Mouse (Mus musculus) heart, adult 18-20 months (tissue): ENCODE data around the gene Gja4. TPM values are rescaled to one million over a fixed set of nuclear protein-coding genes. Genes with fewer than 3 reads are reported as not detected.
A peak's percentile ranks its signal among the peaks of the same experiment; 100 is the strongest.

Experiments
- DNase-seq, 2 experiments: peaks; one replicate each; pipeline ENCODE4 v3.0.0; 2021 to 2022; ENCODE audit warnings: mixed read lengths in 1 of 2
- long read RNA-seq, 2 experiments: library from polyadenylated mRNA; stranded (forward); transcript quantifications; one replicate each; pipeline ENCODE4 v2.0.0; 2021
- total RNA-seq, 2 experiments: library from RNA; stranded (reverse); gene quantifications; 2 replicates each; pipeline ENCODE4 v1.2.3; 2021

Gene Gja4
- 1 to 10 TPM; 7.2 to 7.8 TPM for total RNA-seq
- long read RNA-seq, experiment 1, transcript Gja4-201 (2 exons, 1,685 nt), result major isoform, 5 of 5 reads
- long read RNA-seq, experiment 1, partial matches to known transcripts, result 0 of 5 reads
- long read RNA-seq, experiment 1, other reads (novel, unspliced or antisense), result 0 of 5 reads
- long read RNA-seq, experiment 2, partial matches to known transcripts, result 0 of 4 reads
- long read RNA-seq, experiment 2, other reads (novel, unspliced or antisense), result 3 of 4 reads

DNA sequence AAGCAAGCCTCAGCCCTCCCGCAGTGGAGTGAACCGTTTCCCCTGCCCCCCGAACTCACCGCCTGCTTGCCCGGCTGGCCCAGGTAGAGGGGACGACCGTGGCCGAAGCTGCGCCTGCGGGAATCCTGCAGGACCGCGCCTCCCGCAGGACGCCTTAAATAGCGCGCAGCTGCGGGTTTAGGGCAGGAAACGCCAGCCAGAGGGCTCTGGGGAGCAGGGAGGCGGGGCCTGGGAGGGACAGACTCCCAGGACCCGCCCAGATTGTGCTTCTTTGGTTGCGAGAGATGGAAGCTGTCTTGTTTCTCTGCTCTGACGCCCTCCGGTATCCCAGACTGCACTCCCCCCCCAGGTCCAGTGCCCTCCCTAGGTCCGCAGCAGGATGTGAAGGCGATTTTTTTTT is at the start of gene Gja4:
TSS of gene Gja4 (minus strand) at position 179 of the 400 bp plus-strand sequence.
- DNase-seq, result peak; percentile 89 to 90

DNA sequence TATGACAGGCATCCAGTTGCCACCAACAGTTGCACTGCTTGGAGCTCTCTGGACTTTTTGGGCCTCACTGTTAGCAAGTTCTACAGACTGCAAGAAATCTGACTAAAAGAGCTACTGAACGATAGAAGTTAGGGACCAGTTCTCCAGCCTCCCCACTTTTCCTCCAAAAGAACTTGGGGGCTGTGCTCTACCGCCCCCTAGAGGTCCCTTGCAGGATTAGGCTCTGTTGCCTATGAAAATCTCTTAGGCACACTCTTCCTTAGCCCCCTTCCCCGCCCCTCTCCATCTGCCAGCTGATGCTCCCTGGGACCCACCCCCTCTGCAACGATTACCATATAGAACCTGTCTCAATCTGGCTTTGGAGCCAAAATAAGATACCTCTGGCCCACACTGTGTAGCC is 49.5 kb upstream of the Gja4 start:
- no peak for DNase-seq

DNA sequence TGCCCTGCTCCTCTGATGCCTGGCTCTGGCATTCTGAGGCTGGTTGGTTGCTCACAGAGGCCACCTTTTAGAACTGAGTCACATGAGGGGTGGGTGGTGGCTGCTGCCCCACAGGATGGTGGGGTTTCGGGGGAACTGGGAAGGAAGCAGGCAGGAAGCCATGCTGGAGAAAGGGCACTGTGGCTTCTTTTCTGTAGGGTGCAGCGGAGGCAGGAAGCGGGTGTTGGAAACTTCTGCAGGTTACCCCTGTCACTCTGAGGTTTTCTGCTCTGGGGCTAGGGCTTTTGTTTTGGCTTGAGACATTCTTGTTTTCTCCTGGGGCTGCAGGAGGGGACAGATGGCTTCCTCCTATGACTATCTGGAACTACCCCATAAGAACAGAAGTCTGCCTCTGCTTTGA is 48.7 kb upstream of the Gja4 start:
- DNase-seq, result no peak

DNA sequence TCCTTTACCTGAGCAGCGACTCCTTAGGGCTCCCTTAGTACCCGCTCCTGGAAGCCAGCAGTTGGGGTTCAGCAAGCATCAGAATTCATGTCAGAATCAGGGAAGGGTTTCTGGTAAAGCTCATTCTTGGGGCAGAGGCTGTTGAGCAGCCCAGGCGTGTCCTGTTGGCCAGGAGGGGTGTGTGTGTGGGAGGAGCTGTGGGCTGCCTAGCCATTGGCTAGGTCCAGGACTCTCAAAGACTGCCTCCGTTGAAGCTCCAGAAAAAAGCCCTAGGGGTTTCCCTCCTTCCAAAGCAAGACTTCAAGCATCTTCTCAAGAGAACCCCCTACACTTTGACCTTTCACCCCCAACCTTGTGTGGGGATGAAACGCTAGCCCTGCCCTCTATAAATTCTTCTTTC is 44.2 kb upstream of the Gja4 start, which contains the start of gene Gjb5:
TSS of gene Gjb5 (minus strand) at position 164 of the 400 bp plus-strand sequence.
- DNase-seq, result peak in 1 of 2 experiments; percentile 25

DNA sequence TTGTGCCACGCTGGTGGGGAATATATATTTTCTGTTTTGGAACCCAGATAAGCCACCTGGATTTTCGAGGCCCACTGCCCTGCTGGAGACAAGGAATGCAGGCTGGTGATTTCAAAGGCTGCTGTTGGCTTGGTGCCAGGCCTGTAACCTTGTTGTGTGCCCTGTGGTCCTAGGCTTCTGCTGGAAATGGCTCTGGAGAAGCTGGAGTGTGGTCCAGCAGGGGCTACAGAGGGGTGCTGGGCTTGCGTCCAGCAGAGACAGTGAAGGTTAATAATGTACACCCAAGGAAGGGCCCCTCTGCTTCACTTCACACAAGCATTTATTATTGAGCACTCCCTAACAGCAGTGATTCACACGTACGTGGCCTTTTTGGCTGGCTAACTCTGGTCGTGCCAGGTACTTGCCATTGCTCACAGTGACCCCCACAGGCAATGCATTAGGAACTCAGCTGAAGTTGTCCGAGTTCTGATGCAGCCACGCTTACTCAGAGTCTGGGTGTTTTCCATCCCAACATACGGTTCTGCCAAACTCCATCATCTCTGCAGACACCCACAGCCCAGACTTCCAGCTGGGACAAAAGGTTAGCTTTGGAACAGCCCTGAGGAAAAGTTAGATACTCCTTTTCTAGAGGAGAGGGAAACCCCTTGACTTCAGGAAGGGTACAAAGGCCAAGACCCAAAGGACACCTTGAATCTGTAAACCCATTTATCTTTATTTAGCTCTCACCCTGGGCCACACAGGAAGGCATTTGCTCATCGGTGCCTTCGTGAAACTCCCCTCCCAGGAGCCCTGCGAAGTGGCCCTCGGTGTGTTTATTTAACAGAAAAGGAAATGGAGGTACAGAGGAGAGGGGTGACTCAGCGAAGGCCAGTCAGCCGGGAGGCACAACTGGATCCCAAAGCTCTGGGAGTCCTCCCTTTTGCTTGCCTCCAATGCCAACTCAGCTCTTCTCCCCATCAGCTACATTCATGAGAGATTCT is 41.0 kb upstream of the Gja4 start:
- peak; percentile 9 to 24 for DNase-seq

DNA sequence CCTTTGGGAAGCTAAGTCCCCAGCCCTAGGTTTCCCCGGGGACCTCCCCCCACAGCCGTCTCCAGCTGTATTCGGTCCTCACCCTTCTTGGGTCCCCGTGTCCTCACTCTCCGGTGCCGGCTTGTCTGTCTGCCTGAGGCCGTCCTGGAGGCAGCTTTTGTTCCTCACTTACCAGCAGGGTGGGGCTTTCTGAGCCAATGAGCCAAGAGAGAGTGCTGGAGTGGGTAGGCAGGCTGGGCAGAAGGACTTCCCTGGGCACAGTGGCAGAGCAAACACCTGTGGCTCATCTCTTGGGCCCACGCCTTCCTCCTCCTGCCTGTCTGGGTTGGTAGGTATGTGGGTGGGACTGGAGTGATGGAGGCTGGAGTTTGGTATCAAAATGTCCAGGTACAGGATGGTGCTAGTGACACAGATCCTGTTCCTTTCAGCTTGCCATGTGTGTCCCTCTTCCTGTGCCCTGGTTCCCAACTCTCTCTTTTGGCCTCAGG is 40.2 kb upstream of the Gja4 start, which contains the start of gene Gjb4:
TSS of gene Gjb4 (minus strand) at position 131 of the 488 bp plus-strand sequence.
- no peak for DNase-seq

DNA sequence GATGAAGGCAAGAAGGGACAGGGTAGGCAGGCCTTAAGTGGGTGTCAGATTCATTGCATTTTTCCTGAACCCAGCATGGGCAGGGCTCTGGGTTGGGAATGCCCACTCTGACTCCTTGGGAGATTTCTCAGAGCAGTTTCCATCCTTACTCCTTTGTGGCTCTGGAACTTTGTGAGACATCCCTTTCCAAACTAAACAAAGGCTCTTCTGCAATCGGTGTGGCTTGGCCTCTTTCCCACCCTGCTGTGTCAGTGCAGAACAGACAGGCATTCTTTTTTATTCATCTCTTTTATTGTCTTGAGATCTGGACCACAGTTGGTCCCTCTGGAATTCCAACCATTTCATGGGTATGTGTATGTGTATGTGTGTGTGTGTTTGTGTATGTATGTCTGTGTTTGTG is 38.8 kb upstream of the Gja4 start:
- DNase-seq, result no peak

DNA sequence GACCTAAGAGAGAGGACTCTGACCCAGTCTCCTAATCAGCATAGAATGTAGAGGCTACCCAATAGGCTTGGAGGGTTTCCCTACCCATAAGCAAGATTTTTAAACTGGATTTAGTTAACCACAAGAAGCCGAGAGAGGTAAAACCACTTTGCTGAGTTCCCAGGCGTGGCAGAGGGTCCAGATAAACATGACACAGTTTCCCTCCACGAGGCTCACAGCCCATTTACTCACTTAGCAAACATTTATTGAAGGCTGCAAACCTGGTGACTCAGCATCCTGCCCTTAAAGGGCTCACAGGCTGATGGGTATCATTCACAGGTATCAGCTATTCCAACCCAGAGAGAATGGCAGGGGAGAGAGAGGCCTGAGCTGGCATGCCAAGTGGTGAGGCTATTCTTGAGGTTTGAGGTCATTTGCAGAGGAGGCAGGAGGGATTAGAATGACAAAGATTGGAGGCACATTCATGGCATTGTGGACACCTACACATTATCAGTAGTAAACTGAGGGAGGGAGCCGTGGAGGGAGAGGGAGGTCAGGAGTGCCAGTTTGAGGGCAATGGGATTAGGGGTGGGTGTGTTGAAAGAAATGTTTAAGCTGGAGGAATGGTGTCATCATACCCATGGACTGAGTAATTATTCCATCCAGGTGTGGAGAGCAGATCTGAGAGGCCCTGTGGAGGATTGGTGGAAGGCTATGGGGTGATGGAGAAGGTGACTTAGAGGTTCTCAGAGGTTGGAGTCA is 35.9 kb upstream of the Gja4 start:
- DNase-seq, result no peak

DNA sequence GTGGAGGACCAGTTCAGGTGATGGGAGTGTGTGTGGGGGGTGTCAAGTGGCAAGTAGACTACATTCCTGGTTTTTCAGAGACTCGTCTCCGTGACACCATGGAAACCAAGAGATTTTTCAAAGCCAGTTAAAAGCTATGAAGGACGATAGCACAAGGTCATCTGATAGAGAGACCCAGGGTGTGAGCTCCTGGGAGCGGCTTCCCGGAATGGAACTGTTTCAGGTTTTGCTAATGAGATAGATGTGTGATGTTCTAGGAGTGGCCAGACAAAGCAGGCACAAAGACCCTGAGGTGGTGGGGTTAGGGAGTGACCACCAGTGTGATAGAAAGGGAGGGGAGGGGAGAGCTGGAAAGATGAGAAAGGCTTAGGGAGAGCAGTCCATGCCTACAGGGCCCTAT is 31.2 kb upstream of the Gja4 start:
- DNase-seq, result no peak

DNA sequence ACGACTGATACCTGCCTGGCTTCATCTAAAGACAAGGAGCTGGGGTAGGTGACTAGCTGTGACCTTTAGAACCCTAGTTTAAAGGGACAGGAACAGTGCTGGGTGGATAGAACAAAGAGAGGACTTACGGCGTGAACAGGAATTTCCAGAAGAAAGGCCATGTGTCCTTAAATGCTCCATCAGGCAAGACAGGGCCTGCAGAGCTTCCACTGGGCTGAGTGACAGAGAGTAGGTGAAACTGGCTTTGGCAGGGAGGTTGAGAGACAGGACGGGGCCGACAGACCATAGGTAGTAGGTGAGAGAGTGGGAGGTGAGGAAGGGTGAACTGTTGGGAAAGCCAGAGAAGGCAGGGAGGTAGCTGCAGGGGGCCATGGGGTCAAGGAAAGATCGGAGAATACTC is 27.5 kb upstream of the Gja4 start:
- DNase-seq, result no peak

DNA sequence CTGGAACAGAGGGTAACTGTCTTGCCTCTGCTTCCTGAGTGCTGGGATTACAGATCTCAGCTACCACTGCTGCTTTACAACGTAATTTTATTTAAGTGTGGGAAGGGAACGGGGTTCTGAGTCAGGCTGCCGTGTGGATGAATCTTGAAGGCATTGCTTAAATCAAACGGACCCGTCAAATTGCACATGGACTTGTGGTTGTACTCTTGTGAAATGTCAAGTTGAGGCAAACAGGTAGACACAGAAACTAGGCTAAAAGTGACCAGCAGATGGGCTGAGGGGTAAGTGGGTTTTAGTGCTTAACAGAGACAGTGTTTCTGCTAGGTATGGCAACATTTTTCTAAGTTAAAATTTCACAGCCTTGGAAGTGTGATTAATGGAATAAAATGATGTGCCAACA is 23.8 kb upstream of the Gja4 start:
- no peak for DNase-seq

DNA sequence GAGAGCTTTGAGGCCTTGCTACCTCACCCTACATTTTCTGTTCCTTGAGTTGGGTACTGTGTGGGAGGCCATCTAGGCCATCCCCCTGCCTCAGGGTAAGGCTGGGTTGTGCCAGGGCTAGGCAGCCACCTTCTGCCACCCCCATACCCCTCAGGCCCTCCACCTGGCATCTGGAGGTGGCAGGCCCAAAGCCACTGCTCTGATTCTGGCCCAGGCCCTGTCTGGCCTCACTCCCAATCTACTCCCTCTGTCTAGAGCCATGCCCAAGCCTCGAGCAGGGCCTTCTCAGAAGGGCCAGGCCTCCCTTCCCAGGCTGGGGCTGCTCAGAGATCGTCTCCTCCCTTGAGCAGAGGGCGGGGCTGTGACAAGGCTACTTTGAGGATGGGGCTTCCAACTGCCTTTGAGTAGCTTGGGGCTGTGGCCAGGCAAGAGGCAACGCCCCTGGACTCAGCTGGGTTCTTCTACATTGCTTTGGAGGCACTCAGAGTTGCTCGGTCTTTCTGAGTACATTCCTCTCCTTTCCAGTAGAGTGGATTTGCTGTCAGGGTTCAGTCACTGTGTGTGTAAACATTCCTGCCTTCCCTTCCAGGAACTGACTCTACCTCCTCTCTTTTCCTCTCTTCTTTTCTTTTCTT is 21.1 kb upstream of the Gja4 start:
- no peak for DNase-seq

DNA sequence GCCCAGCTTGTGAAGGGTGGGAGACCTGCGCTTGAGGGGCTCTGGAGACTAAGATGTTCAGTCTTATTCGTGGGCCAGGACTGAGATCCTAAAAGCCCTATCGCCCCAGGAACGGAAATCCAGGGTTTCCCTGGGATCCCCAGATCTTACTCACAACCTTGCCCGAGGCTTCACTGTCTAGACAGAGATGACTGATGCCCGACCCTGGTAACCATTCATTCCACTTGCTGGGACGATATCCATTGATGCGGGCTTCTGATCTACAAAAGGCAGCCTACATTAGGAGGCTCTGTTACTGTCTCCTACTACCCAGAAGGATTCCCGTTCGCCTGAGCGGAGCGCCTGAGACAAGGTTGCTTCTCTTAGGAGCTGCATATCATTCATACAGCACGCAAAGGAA is 17.3 kb upstream of the Gja4 start:
- no peak for DNase-seq

DNA sequence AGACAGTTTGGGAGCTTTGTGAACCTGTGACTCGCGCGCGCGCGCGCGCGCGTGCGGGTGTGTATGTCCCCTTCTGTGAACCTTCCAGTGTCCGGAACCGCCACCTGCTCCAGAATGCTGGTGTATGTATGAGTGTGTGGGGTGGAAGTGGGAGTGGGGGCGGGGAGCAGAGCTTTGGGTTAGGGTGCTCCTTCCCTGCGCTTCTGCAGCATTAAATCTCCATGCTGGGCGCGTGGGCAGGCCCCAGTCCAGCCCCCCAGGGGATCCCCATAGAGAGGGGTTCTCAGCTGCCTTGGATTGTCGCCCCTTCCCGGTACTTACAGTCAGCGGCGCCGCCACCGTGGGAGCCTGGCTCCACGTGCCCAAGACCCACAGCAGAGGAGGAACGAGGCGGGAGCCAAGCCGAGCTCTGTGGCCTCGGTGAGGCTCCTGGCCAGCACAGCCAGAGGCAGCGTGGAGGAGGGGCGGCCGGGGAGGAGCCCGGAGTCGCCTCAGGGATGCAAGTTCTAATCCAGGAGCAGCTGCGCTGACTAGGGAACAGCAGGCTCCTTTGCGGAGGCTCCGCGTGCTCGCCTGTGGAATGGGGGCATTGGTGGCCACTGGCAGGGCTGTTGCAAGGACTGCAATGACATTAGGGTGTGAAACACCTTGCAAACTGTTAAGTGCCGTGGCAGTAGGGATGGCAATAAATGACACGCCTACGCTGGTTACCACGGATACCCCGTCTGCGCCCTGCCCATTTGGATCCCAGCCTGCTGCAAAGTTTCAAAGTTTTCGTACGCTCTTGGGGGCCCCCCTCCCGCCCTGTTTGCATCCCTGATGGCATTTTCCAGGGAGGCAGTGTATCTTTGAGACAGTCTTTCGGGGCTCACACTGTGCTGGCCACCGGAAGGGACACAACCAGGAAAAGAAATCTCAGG is 16.6 kb upstream of the Gja4 start, which contains the start of gene Gjb3:
TSS of gene Gjb3 (minus strand) at position 664 of the 920 bp plus-strand sequence.
- DNase-seq, result no peak

DNA sequence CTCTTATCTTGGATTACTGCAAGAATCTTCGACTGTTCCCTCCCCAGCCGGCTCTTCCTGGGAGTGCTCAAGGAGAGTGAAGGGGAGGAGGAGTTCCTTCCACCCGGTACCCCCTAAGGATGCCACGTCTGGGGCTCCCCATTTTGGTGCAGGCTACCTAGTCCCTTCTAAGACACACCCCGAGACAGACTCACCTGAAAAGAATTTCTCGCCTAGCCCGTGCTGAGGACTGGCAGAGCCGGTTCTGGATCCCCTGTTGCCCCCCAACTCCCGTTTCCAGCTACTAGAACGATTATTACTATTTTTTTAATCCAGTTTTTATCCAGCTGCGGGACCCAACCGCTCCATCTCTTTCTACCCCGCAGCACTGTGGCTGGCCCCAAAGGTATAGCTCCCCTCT is 15.9 kb upstream of the Gja4 start:
- no peak for DNase-seq

DNA sequence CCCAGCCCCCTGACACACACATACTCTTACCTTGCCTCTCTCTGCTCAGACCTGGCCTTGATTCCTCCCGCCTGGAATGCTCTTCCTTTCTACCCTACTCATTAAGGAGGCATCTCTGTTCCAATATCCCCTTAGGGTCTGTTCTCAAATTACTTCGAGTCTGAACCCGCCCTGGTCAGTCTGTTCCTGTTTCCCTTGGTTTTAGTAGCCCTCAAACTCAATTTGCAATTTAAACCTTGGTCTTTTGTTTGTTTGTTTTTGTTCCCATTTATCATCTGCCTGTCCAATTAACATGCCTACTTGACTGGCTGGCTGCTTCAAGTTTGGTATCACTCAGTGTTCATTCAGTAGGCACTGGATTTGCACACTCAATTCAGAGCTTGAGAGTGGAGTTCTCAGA is 15.2 kb upstream of the Gja4 start:
- DNase-seq, result no peak

DNA sequence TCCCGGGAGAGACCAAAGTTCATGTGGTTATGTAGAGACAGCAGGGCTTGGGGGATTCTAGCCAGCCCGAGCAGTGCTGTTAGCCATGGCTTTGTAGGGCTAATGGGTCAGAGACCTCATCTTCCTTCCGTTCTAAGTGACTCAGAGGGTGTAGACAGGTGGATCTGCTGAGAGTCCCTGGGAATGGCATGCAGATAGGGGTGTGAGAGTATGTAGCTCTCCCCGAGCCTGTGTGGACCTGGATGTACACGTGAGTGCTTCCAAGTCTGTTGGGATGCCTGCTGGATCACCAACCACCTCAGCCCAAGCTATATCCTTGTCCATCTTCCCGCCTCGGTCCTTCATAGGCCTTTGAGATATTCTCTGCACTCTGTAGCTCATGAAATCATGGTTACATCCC is 14.5 kb upstream of the Gja4 start:
- DNase-seq, result no peak

DNA sequence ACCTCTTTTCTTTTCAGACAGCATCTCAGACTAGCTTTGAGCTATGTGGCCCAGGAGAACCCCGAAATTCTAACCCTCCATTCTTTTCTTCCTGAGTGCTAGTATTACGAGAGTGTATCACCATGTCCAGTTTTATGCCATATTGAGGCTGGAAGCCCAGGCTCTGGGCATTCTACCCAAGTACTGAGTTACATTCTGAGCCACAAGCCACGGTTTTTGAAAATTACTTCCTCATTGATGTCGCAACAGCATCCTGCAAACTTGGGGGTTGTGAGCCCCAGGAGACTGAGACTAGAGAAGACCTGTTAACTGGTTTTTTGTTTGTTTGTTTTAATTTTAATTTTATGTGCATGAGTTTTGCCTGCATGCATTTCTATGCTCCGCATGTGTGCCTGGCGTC is 13.9 kb upstream of the Gja4 start:
- DNase-seq, result no peak

DNA sequence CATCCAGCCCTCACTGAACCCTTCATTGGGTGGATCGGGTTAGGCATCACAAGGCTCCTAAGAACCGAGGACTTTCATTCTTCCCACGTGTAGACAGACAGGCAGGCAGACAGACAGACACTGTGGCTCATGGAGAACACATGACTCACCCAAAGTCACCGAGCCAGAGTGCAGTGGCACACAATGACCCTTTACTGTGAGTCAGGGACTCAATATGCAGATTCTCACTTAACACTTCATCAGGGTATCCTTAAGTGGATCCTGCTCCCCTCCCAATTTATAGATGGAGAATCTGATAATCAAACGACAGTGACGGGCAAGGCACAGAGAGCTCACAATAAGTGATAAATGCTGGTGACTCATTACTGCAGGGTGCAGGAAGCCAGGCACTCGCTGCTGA is 13.4 kb upstream of the Gja4 start:
- DNase-seq, result no peak

DNA sequence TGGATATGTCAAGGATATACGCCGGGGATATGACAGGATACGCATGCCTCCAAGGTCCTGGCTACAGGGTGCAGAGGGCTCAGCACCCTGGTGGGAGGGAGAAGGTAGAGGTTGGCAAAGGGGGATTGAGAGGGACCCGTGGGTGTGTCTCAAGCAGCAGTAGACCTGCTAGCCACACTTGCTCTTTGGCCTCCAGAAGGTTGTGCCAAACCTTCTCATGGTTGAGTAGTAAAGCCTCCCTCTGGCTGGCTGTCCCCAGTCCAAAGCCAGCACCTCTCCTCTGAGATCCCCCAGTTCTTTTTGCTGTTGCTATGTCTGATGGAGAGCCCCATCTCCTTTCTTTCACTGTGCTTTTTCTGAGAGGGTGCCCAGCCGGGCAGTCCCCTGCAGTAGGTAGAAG is 11.4 kb upstream of the Gja4 start:
- no peak for DNase-seq

DNA sequence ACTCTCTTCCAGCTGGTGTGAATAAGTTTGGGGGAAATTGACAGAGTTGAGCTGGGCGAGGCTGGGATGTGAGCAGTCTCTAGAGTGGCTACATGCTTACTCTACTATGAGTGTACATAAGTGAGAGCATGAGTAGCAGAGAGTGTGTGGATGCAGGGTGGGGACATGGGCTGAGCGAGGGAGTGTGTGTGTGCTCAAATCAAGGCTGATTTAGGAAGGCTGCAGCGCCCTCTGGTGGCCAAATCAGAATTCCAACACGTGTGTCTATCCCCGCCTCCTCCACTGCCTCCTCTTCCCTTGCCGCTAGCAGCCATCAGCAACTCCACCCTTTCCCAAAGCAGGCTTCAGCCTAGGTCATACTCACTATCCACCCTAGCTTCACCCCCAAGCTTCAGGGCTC is 10.9 kb upstream of the Gja4 start:
- peak; percentile 57 to 90 for DNase-seq
